Mouse (Mus musculus) urinary bladder, postnatal 25 days (tissue): ENCODE results near the gene Commd9.

ENCODE experiments used
- DNase-seq: peaks from one replicate; pipeline ENCODE4 v3.0.0; 2022; ENCODE audit warnings: low spot score

Gene Commd9

DNA sequence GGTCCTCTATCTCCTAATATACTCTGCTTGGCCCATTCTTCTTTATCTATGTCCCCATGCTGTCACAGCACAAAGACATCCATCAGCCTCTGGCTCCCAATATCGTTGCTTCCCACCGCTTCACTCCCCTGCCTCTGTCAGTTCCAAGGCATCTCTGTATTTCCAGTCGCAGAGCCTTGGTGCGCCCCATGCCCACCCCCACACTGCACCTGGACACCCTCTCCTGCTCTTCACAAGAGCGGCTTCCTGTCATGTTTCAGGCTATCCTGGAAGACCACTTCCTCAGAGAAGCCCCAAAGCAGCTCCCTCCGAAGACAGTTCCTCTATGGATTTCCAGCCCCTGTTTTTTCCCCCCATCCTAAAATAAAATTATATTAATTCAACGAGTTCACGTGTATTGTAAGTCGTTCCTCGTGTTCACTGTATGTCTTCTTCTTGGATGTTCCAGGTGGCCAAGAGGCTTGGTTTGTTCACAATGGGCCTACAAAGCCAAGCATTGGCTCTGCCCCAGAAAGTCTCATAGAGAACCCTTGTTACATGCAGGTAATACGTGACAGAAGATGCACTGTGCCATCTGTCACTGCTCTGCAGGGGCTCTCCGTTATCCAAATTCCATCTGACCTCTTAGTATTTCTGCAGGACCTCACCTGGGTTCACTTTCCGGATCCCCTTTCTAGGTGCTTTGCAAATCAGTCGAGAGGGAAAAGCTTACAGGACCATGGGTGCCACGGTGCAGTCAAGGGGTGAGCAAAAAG, 23.5 kb downstream of the Commd9 start:
- no peak for DNase-seq

DNA sequence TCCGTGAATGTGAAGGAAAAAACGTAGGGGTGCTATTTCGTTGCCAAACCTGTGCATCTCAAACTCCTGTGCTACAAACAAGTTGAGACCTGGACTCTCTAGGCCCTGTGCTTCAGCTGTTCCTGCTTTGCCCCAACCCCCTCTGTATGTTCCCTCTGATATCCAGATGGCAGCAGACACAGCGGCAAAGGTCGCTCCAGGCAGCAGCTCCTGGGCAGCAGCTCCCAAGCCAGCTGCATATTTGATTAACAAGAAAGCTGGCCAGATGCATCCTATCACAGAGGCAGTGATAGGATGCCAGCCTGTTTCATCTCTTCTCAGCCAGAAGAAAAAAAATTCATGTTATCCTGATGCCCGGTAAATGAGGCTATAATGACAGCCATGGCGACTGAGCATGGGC, 32.5 kb downstream of the Commd9 start:
- DNase-seq = no peak

DNA sequence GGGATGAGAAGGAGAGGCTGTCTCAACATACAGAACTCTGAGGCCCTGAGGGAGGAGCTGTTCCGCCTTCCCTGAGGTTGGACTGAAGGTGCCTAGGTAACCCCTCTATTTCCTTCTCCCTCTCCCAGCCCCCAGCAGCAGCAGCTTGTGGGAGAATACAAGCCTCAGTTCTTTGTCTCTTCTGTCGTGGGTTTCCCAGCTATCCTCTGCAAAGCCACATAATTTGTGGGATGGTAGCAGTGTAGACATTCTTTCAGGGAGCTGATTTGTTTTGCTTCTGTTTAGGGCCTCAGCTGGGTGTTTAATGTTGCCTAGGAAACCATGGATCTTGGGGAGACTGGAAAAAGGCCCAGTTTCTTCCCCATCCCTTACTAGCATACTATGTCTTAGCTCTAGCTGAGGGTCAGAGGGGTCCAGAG, 34.1 kb downstream of the Commd9 start:
- DNase-seq = no peak

DNA sequence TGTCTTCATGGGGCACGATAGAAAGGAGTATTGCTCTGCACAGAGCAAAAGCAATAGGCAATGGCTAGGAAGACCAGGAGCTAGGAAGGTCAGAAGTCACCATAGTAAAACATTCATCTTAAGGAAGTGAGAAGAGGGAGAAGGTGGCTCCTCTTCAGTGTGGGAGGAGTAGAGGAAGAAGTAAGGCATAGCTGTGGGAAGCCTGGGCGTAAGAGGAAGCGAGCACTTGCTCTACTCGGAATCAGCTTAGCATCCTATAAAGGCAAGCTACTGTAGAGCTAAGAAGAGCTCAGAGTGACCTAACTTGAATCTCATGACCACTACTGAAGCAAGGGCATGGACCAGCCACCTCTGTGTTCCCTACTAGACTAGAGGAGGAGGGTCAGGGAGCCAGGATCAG, 36.3 kb downstream of the Commd9 start:
- no peak for DNase-seq

DNA sequence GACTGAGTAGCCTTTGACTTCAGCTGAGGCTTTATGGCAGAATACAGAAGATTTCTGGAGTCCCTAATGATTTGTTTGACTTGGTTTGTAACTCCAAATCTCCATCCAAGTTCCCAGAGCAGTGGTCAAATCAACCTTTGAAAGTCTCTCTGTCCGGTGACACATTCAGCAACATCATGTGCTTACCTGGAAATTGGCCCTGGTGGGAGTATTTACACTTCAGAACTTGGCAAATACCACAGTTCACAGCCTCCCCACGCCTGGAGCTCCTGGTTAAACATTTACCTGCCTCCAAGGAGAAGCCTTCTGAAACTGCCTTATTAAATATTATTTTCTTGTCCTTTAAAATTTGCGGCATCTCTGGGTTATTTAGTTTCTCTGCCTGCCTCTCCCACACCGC, 37.1 kb downstream of the Commd9 start:
- DNase-seq = no peak

DNA sequence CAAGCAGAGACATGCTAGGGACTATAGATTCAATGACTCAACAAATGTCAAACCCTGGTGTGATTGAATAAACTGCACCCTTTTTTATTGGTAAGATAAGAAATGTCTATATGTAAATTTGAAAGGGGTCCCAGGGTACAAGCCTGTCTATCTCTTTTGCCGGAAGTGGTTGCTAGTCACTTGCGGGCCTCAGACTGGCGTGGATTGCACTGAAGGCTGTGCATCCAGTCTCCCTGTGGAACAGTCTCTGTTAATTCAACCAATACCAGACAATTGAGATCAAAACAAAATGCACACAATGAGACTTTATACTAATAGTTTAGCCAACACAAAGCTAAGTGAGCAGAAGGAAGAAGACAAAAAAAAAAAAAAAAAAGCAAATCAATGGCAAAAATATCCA, 39.1 kb downstream of the Commd9 start:
- no peak for DNase-seq

DNA sequence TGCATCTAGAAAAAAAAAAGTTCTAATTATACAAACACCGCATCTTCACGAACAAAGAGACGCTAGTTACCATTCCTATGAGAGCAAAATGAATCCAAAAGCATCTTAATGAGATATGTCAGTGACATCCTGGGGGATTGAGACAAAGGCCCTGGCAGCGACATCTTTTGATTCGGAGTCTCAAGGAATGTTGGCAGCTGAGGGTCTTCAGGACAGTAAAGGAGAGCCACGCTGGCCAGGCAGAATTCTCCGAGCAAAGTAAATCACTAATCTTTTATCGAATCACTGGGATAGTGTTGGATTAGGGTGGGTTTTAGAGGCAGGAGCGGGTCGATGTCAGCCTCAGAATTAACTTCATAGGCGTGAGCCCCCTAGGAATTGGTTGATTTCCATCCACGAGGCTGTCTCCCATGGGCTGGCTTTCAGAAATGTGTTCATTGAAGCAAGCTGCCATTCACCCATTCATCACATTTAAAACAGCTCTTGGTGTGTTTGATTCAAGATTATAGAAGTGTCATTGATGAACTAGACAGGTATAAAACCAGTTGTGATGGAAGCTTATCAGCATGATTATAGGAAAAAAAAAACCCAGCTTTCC, 39.6 kb downstream of the Commd9 start:
- DNase-seq = no peak

DNA sequence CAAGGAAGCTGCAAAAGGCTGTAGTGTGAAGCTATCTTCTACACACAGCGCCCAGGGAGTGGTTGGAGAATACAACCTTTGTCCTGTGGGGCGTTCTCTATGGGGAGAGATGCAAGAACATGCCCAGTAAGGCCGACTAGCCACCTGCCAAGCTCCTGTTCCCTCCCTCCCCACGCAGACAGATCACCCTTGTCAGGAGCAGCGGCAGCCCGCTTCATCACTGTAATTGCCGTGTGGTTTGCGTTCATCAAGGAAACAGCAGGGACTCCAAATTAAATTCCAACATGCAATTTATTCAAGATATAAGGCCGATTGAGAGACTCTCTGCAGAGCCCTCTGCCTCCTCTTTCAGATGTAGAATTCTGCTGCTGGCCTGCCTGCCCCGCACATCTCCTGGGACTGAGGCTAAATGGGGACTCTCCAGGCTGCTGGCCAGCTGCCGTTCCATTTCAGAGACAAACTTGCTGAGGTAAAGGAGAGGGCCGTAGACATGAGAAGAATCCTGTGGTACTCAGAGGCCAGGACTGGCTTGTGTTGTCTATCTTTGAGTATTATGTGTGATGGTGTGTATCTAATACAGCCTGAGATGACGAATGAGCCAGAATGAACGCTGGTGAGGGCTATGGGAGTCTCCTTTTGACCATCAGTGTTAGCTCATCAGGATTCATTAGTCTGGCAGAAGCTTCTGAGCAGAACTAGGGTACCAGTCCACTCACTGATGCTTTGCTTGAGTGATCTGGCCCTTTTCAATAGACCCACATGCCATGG, 46.3 kb downstream of the Commd9 start:
- DNase-seq = no peak

DNA sequence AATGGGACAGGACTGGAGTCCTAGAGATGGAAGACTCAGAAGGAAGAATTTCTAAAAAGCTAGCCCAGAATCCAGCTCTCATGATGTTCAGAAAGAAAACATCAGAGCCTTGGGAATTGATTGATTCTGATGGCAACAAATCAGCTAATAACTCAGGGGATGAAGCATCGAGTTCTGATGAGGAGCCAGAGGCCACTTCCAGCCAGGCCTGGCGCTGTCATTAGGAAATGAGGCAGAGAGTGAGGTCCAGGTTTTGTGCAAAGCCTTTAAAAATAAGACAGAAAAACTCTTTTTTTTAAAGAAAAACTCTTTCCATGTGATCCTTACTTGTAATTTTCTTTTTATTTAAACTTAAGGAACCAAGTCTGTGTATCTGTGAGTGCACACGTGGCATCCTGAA, 47.3 kb downstream of the Commd9 start:
- DNase-seq = no peak

DNA sequence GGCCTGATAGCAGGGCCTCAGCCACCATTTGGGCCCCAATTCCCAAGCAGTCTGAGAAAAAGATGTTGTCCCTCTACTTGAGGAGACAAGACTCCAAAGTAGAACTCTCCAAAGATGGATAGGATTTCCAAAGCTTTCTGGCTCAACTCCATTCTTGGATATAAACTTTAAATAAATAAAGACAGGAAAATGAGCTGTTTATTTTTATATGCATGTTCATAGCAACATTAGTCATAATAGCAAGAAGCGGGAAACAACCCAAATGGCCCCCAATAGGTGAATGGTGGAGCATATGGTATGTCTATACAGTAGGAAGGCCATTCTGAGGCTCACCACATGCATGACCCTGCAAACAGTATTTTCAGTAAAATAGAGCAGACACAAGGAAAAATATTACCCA, 49.0 kb downstream of the Commd9 start:
- no peak for DNase-seq

DNA sequence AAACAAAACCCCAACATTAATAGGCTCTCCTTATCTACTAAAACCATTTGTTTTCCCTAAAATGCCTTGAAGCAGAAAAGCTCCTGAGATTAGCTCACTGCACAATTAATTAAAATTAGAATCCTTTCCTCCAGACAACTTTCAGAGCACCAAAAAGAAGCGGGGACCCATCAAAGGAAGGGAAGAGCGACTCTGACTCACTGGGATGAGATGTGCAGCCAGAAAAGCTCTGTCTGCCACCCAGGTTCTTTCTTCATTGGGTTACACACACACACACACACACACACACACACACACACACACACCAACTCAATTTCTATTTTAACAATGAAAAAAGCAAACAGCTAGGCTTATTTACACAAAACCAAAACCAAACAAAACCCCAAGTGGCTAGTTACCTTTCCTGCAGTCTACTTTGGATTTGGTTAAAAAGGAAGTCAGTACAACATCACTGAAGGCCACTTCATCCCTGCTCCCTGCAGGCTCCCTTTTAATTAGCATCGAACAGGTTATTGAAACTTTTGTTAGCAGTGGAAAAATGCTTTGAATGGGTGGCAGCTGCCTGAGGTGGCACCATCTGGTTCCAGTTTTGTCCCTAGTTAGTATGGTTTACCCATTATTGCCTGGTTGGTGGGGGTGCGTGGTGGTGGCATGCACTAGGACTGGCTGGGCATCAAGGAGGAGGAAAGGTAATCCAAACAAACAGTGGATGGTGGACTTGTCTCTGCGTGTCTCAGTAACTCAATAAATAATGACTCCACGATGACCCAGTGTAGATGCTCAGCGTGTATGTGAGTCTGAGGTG, 64.9 kb downstream of the Commd9 start:
- DNase-seq = no peak
